Mouse (Mus musculus) testis, adult 2 months (tissue): ENCODE results near the gene Lpgat1.

ENCODE experiments used
- CTCF ChIP-seq: fragments of 200-500 bp; IDR thresholded peaks from 2 replicates; pipeline ENCODE4 v1.5.1; 2012; ENCODE audit warnings: low read depth, mild to moderate bottlenecking, inconsistent platforms, low read length, moderate library complexity; ENCODE audit not compliant: control insufficient read depth, insufficient read depth, insufficient replicate concordance
- POLR2A ChIP-seq: fragments of 200-500 bp; IDR thresholded peaks from 2 replicates; pipeline ENCODE4 v1.6.1; 2012; ENCODE audit warnings: low read depth, mild to moderate bottlenecking, inconsistent platforms, low read length, moderate library complexity; ENCODE audit not compliant: control insufficient read depth

GRCm38 (mm10) chr1:191741635-191742034, 24.0 kb downstream of the Lpgat1 start:
- no peak for TF ChIP-seq CTCF
- TF ChIP-seq POLR2A, result no peak
